Mouse (Mus musculus) C2C12 (cell line): ENCODE measurements at regions not wholly inside any gene's neighbourhood (a gene's known extent, or its start where the extent isn't known, plus 50 kb on each side); places are given as distances from the start of the nearest gene placed in this dataset.

Experiments used
- CTCF ChIP-seq: IDR thresholded peaks from one replicate; pipeline ENCODE4 v1.5.1; 2011; ENCODE audit not compliant: control insufficient read depth, insufficient read depth, insufficient read length
- FOSL1 ChIP-seq: IDR thresholded peaks from one replicate; pipeline ENCODE4 v1.8.0; 2011; ENCODE audit warnings: mild to moderate bottlenecking, low read length; ENCODE audit not compliant: poor library complexity, insufficient read depth, severe bottlenecking

DNA sequence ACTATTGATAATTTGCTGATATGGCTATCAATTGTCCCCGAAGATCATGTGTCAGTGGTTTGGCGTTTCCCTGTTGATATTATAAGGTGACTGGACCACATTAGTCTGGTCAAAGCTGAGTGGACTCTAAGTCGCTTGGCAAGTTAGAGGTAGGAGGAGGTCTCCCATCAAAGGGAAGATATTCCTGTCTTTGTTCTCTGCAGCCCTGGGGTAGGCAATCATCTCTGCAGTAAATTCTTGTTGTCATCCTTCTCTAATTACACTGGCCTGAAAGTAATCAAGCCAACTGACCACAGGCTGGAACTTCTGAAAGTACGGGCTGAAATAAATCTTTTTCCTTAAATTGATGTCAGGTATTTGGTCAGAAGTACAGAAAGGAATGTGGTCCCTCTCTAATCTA lies 652.3 kb upstream of the N6amt1 start:
- TF ChIP-seq CTCF = no peak
- no peak for TF ChIP-seq FOSL1
